Mouse (Mus musculus): ENCODE results near the gene Id2.

- TF ChIP-seq POLR2A (IDR thresholded peaks at IDR 0.05; ENCODE audit: borderline replicate concordance, low read depth, low read length) (no peak), CTCF (IDR thresholded peaks at IDR 0.05; ENCODE audit: low read depth, low read length) (no peak)
Observed at GRCm38 (mm10) chr12:25095538-25095937, 1.4 kb downstream of the Id2 start.
